Mouse (Mus musculus): ENCODE data around the gene Rerg.

GRCm38 (mm10) chr6:137087956-137088355 lies 82.3 kb downstream of the Rerg start:
- TF ChIP-seq POLR2A (IDR thresholded peaks at IDR 0.05; ENCODE audit: borderline replicate concordance, low read depth, low read length) (no peak), CTCF (IDR thresholded peaks at IDR 0.05; ENCODE audit: low read depth, low read length) (no peak)

All from bone marrow macrophage, adult 2 months (primary cell).